Mouse (Mus musculus): ENCODE measurements around the gene Adh6a. TPM values are rescaled to one million over a fixed set of nuclear protein-coding genes. Genes with fewer than 3 reads are reported as not detected.

Adh6a gene
- not detected in 2 replicates for polyA plus RNA-seq (2015; fragmentation: Nextera tagmentation; extraction: Ambion mirVana)

DNA sequence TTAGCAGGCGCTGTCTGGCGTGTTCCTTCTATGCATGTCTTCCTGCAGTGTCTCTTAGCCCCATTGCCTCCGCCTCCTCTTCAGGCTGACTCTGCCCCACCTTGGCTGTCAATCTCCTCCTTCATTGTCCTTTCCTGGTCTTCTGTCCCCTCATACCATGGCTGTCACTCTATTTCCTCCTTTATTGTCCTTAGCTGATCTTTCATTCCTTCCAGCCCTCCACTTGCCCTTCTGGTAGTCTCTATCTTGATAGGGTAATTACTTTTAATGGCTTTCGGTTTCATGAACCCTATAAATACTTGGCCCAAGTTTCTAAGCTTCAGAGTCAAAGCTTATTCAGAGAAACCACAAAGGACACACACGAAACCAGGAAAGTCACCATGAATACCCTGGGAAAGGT, at the start of gene Adh6a:
Adh6a (plus strand) TSS at position 322 of the 400 bp plus-strand sequence.
- Histone ChIP-seq H3K36me3 (no peaks in the 10 kb centered on the region), H3K4me3 (no peak within 1 kb of the TSS), H3K4me1 (peaks cover 5% of the 10 kb centered on the region), H3K27ac (no peak within 1 kb of the TSS), H3K9ac (no peak within 1 kb of the TSS), H3K9me3 (no peaks in the 10 kb centered on the region), H3K27me3 (no peaks in the 10 kb centered on the region), H3K4me2 (replicated peaks) (no peak within 1 kb of the TSS)
- 75% methylated on average over 5 of the region's 5 CpGs for WGBS
- no peak for ATAC-seq (ENCODE audit: low FRiP score, low read depth)

DNA sequence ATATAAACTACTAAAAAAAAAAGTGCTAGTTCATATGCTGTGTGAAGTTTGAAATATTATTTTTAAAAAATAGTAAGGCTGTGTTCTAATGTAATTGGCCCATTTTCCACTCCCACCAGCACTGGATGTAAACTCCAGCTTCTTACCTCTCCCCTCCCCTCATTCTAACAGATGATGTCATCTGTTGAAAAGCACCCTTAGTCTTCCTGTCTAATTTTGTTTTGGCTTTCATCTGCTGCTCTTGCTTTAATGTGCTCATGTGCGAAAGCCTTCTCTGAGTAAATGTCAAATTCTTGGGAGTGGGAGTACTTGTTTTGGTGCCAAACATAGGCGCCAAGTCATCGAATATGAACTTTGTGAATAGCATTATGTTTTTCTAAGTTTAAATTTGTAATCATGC, 48.4 kb upstream of the Adh6a start:
- no peak for ATAC-seq (ENCODE audit: low FRiP score, low read depth)
- 72% methylated on average over 3 of the region's 3 CpGs for WGBS
- Histone ChIP-seq H3K4me3 (no peak overlapping the region), H3K4me2 (replicated peaks) (no peak overlapping the region), H3K36me3 (no peaks in the 10 kb centered on the region), H3K27me3 (no peaks in the 10 kb centered on the region), H3K9ac (no peak overlapping the region), H3K9me3 (no peaks in the 10 kb centered on the region), H3K4me1 (no peaks in the 10 kb centered on the region), H3K27ac (no peak overlapping the region)

DNA sequence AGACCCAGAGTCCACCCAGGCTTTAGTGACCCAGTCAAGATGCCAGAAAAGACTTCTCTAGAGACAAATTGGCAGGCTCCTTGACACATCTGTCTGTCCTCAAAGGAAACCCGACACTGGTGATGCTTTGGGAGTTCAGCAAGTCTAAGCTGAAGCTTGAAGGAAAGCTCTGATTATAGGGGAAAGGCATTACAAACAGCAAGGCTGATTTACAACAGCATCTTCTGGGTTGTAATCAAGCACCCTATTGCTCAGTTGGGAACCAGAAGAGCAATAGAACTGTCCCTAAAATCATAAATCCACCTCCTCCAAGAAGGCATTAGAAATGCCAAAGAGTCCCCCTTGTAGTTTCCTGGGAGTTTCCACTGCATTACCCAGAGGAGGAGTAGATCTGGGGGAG, 42.6 kb upstream of the Adh6a start:
- no peaks in the 10 kb centered on the region for H3K27me3 ChIP-seq
- ATAC-seq (ENCODE audit: low FRiP score, low read depth) = no peak
- no peak overlapping the region for H3K4me2 ChIP-seq (replicated peaks)
- H3K4me1 ChIP-seq = peaks cover 6% of the 10 kb centered on the region; the same call in 1 of the 2 replicates
- no peaks in the 10 kb centered on the region for H3K36me3 ChIP-seq
- H3K4me3 ChIP-seq = no peak overlapping the region
- WGBS = 0% methylated on average over 1 of the region's 1 CpGs
- H3K9me3 ChIP-seq = no peaks in the 10 kb centered on the region
- H3K27ac ChIP-seq = no peak overlapping the region
- H3K9ac ChIP-seq = no peak overlapping the region

DNA sequence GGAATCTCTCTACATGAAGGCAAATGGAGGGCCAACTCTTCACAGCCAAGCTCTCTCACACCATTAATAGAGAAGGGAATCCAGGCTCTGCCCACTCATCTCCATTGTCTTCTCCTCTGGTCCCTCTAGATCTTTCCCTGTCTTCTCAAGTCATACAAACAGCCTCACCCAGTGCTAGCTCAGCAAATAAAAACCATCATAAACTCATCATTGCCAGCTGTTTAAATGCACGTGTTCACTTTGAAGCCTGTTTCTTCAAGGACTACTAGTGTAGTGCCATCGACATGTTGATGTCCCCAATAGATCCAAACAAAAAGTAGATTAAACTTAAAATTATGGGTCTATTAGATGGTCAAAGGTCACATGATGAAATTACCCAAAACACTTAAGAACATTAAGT, 41.8 kb upstream of the Adh6a start:
- Histone ChIP-seq H3K4me2 (replicated peaks) (no peak overlapping the region), H3K4me3 (no peak overlapping the region), H3K9ac (no peak overlapping the region), H3K4me1 (peaks cover 6% of the 10 kb centered on the region; the same call in 1 of the 2 replicates), H3K36me3 (no peaks in the 10 kb centered on the region), H3K27ac (no peak overlapping the region), H3K9me3 (no peaks in the 10 kb centered on the region), H3K27me3 (no peaks in the 10 kb centered on the region)
- WGBS = 33% methylated on average over 2 of the region's 2 CpGs
- ATAC-seq (ENCODE audit: low FRiP score, low read depth) = no peak

DNA sequence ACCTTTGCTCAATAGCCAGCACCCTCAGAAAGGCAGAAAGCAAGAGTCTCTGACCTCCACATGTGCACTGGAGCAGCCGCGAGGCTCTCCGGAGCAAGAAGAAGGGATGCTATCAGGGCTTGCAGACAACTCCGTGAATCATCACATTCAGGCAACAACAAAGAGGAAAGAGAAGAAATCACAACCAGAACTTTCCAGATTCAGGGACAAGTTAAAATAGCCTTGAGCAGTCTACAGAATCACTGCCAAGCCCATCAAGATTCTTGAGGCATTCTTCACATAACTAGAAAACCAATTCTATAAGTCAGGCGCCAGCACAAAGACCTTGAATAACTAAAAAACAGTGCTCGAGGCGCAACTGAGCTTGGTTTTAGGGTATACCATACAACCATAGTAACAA, 40.0 kb upstream of the Adh6a start:
- Histone ChIP-seq H3K9ac (no peak overlapping the region), H3K4me1 (peaks cover 15% of the 10 kb centered on the region), H3K27ac (no peak overlapping the region), H3K9me3 (no peaks in the 10 kb centered on the region), H3K36me3 (no peaks in the 10 kb centered on the region), H3K4me3 (no peak overlapping the region), H3K4me2 (replicated peaks) (no peak overlapping the region), H3K27me3 (no peaks in the 10 kb centered on the region)
- no peak for ATAC-seq (ENCODE audit: low FRiP score, low read depth)
- 80% methylated on average over 7 of the region's 7 CpGs for WGBS

DNA sequence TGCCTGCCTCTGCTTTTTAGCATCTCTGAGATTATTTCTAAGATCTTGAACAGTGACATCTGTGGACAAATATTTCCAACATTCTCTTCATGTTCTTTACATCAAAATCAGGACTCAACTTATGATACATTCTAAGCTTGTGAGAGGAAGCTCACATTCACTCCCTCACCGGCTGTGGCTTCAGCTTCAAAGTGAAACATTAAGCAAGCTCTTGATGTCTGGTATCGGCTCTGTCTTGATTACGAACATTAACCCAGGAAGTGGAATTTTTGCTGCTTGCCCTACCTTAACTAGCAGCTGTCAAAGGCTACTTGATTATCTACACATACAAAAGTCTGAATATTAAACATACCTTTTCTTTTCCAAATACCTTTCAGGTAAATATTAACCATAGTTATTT, 38.0 kb upstream of the Adh6a start:
- H3K4me2 ChIP-seq (replicated peaks) = no peak overlapping the region
- H3K27ac ChIP-seq = no peak overlapping the region
- H3K9me3 ChIP-seq = no peaks in the 10 kb centered on the region
- WGBS = 62% methylated on average over 3 of the region's 3 CpGs
- no peaks in the 10 kb centered on the region for H3K27me3 ChIP-seq
- H3K9ac ChIP-seq = no peak overlapping the region
- no peaks in the 10 kb centered on the region for H3K36me3 ChIP-seq
- no peak for ATAC-seq (ENCODE audit: low FRiP score, low read depth)
- peaks cover 15% of the 10 kb centered on the region for H3K4me1 ChIP-seq
- H3K4me3 ChIP-seq = no peak overlapping the region

DNA sequence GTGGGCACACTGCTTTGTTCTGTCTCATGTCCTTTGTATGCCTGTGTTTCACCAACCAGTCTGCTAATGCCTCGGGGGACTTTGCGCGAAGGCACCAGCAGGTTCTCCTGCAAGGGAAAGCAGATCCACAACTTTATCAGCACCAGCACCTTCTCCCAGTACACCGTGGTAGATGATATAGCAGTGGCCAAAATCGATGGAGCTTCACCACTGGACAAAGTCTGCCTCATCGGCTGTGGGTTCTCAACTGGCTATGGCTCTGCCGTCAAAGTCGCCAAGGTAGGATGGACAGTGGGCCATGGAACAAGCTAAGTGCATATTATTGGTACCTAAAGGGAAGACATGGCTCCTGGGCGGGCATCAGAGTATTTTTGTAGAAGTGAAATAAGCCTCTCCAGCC, 30.5 kb upstream of the Adh6a start:
- Histone ChIP-seq H3K27me3 (no peaks in the 10 kb centered on the region), H3K4me3 (no peak overlapping the region), H3K36me3 (no peaks in the 10 kb centered on the region), H3K9ac (no peak overlapping the region), H3K4me1 (peaks cover 2% of the 10 kb centered on the region; the same call in 1 of the 2 replicates), H3K27ac (no peak overlapping the region), H3K4me2 (replicated peaks) (no peak overlapping the region), H3K9me3 (no peaks in the 10 kb centered on the region)
- 95% methylated on average over 9 of the region's 9 CpGs for WGBS
- ATAC-seq (ENCODE audit: low FRiP score, low read depth) = no peak

DNA sequence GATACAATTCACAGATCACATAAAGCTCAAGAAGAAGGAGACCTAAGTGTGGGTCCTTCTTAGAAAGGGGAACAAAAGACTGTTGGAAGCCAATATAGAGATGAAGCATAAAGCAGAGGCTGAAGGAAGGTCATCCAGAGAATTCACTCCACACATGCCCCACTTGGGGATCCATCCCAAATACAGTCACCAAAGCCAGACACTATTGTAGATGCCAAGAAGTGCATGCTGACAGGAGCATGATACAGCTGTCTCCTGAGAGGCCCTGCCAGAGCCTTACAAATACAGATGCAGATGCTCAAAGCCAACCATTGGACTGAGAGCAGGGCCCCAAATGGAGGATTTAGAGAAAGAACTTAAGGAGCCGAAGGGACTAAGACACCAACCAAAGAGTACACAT, 29.3 kb upstream of the Adh6a start:
- Histone ChIP-seq H3K4me2 (replicated peaks) (no peak overlapping the region), H3K27ac (no peak overlapping the region), H3K27me3 (no peaks in the 10 kb centered on the region), H3K9ac (no peak overlapping the region), H3K36me3 (no peaks in the 10 kb centered on the region), H3K9me3 (no peaks in the 10 kb centered on the region), H3K4me3 (no peak overlapping the region), H3K4me1 (no peaks in the 10 kb centered on the region)
- 92% methylated on average over 1 of the region's 1 CpGs for WGBS
- ATAC-seq (ENCODE audit: low FRiP score, low read depth) = no peak

DNA sequence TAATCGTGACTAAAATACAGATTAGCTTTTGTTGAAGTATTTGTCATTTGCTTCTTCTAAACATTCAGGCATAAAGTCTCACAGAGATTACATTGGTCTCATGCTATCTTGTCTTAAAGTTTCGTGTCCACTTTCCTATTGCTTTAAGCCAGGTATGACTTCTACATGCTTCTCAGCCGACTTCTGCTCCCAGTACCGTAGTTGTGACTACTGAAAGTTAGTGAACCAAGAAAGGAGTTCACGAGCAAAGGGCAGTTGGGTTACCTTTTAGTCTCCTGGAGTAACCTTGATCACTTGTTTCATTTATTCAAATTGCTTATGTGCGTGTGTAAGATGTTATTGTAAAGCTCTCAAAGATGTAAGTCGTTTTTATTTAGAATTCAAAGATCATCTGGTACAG, 27.1 kb upstream of the Adh6a start:
- no peaks in the 10 kb centered on the region for H3K9me3 ChIP-seq
- no peak overlapping the region for H3K9ac ChIP-seq
- no peaks in the 10 kb centered on the region for H3K36me3 ChIP-seq
- no peak overlapping the region for H3K27ac ChIP-seq
- H3K4me3 ChIP-seq = no peak overlapping the region
- no peaks in the 10 kb centered on the region for H3K4me1 ChIP-seq
- no peak overlapping the region for H3K4me2 ChIP-seq (replicated peaks)
- ATAC-seq (ENCODE audit: low FRiP score, low read depth) = no peak
- 91% methylated on average over 7 of the region's 7 CpGs for WGBS
- H3K27me3 ChIP-seq = no peaks in the 10 kb centered on the region

DNA sequence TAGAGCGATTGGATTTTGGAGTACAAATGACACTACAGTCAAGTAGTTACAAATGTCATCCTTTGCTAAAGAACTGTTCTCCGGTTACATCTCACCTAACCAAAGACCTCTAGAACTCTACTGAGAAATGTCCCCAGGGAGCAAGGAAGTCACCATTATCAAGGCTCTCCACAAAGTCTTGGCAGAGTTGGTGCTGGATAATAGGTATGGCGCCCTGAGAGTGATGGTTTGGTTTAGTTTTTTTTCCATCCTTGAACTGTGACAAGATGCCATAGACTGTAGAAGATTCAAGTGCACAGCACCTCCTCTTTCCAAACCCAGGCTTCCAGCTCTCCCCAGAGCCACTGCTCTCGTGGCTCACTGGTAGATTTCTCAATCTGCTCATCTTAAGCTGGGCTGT, 25.4 kb upstream of the Adh6a start:
- H3K4me2 ChIP-seq (replicated peaks) = no peak overlapping the region
- no peaks in the 10 kb centered on the region for H3K27me3 ChIP-seq
- H3K9me3 ChIP-seq = no peaks in the 10 kb centered on the region
- no peak for ATAC-seq (ENCODE audit: low FRiP score, low read depth)
- H3K4me3 ChIP-seq = no peak overlapping the region
- 89% methylated on average over 4 of the region's 4 CpGs for WGBS
- no peak overlapping the region for H3K9ac ChIP-seq
- no peaks in the 10 kb centered on the region for H3K4me1 ChIP-seq
- no peaks in the 10 kb centered on the region for H3K36me3 ChIP-seq
- no peak overlapping the region for H3K27ac ChIP-seq

DNA sequence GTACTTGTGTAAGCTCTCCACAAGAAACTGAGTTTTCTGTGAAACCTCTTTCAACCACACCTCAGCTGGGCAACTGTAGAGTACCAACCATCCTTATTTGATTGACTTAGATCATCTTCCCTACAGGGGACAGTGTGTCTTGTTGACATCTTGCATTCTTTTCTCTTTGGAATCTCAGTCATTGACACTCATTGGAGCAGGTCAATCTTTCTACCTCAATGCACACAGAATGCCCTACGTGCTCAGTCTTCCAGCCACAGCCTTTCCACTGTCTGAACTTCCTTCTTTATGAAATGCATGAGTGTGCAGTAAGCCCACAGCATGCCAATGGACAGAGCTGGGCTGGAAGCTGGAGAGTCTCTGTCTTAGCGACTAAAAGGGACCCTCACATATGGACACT, 22.4 kb upstream of the Adh6a start:
- ATAC-seq (ENCODE audit: low FRiP score, low read depth) = no peak
- Histone ChIP-seq H3K9ac (no peak overlapping the region), H3K27me3 (no peaks in the 10 kb centered on the region), H3K4me3 (no peak overlapping the region), H3K4me1 (no peaks in the 10 kb centered on the region), H3K36me3 (no peaks in the 10 kb centered on the region), H3K9me3 (no peaks in the 10 kb centered on the region), H3K4me2 (replicated peaks) (no peak overlapping the region), H3K27ac (no peak overlapping the region)
- 82% methylated on average over 2 of the region's 2 CpGs for WGBS

DNA sequence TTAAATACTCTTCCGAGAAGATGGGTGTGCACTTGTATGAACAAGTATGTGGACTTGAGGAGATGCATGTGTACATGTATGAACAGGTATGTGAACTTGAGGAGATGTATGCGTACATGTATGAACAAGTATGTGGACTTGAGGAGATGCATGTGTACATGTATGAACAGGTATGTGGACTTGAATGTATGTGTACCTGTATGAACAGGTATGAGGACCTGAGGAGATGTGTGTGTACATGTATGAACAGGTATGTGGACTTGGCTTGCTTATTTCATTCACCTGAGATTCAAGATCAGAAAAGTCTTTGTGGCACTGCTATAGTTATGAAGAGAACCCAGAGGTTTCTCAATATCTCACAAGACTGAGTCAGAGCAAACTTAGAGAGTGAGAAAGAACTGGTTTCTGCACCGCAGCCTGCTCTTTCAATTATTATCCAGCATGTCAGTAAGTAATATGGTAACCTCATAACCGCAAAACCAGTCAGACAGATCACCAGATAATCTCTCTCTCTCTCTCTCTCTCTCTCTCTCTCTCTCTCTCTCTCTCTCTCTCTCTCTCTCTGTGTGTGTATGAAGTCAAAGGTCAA, 21.5 kb upstream of the Adh6a start:
- no peak overlapping the region for H3K27ac ChIP-seq
- no peak overlapping the region for H3K4me3 ChIP-seq
- H3K4me2 ChIP-seq (replicated peaks) = no peak overlapping the region
- H3K9ac ChIP-seq = no peak overlapping the region
- 94% methylated on average over 4 of the region's 4 CpGs for WGBS
- no peaks in the 10 kb centered on the region for H3K9me3 ChIP-seq
- no peaks in the 10 kb centered on the region for H3K27me3 ChIP-seq
- H3K36me3 ChIP-seq = no peaks in the 10 kb centered on the region
- no peaks in the 10 kb centered on the region for H3K4me1 ChIP-seq
- ATAC-seq (ENCODE audit: low FRiP score, low read depth) = no peak

DNA sequence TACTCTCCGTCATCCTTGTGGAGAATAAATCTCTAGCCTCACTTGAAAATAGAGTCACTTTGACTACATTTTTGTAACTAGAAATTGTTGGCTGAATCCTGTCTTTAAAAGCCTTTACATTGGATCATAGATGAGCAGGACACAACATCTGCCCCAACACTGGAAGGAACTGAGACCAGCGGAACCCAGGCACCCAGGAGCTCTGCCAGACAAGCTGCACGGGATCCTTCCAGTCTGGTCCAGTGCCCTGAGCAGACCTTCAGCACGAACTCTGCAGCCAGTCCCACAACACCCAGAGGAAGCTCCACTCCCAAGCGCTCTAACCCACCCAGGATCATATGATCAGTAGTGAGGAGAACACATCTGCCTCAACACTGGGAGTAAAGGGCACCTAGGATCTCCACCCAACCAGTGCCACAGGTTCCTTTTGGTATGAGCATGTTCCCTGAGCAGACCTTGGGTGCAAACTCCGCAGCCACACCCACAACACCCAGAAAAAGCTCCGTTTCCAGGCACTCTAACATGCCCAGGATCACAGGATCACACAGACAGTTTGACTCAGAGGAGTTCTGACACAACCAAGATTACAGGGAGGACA, 19.7 kb upstream of the Adh6a start:
- no peaks in the 10 kb centered on the region for H3K27me3 ChIP-seq
- no peak overlapping the region for H3K4me3 ChIP-seq
- no peaks in the 10 kb centered on the region for H3K4me1 ChIP-seq
- no peak for ATAC-seq (ENCODE audit: low FRiP score, low read depth)
- H3K9ac ChIP-seq = no peak overlapping the region
- H3K4me2 ChIP-seq (replicated peaks) = no peak overlapping the region
- H3K9me3 ChIP-seq = peaks cover 10% of the 10 kb centered on the region
- H3K27ac ChIP-seq = no peak overlapping the region
- 88% methylated on average over 7 of the region's 7 CpGs for WGBS
- H3K36me3 ChIP-seq = no peaks in the 10 kb centered on the region

Data from limb, embryonic 13.5 days (tissue).